Mouse (Mus musculus): ENCODE measurements around the gene Commd2. TPM values are rescaled to one million over a fixed set of nuclear protein-coding genes. Genes with fewer than 3 reads are reported as not detected.

Gene Commd2
- 21.8 and 22.4 TPM in 2 replicates for polyA plus RNA-seq (2012; rRNA removed)

- under 1% methylated on average over 42 of the region's 42 CpGs for WGBS
- peak; percentile 62 for DNase-seq (ENCODE audit: low read depth, low spot score)
Observed at GRCm38 (mm10) chr3:57651231-57651864, at the start of gene Commd2. Gene Commd2 (minus strand): TSS chr3:57651715.

GRCm38 (mm10) chr3:57696779-57697178, 45.3 kb upstream of the Commd2 start:
- WGBS: 77% methylated on average over 9 of the region's 9 CpGs
- no peak for DNase-seq (ENCODE audit: low read depth, low spot score)

GRCm38 (mm10) chr3:57696249-57696648, 44.7 kb upstream of the Commd2 start:
- no peak for DNase-seq (ENCODE audit: low read depth, low spot score)
- WGBS: 72% methylated on average over 4 of the region's 4 CpGs

GRCm38 (mm10) chr3:57692719-57693118, 41.2 kb upstream of the Commd2 start, which contains the start of gene Ankub1:
Gene Ankub1 (minus strand): TSS chr3:57692799.
- DNase-seq (ENCODE audit: low read depth, low spot score): no peak
- WGBS: 36% methylated on average over 2 of the region's 2 CpGs

GRCm38 (mm10) chr3:57691772-57692171, 40.3 kb upstream of the Commd2 start:
- DNase-seq (ENCODE audit: low read depth, low spot score): no peak
- 70% methylated on average over 4 of the region's 4 CpGs for WGBS

- DNase-seq (ENCODE audit: low read depth, low spot score): no peak
Observed at GRCm38 (mm10) chr3:57677786-57678185, 26.3 kb upstream of the Commd2 start.

- 64% methylated on average over 2 of the region's 2 CpGs for WGBS
Observed at GRCm38 (mm10) chr3:57674075-57674474, 22.6 kb upstream of the Commd2 start.

GRCm38 (mm10) chr3:57673586-57673985, 22.1 kb upstream of the Commd2 start:
- 67% methylated on average over 4 of the region's 4 CpGs for WGBS
- DNase-seq (ENCODE audit: low read depth, low spot score): no peak

More at GRCm38 (mm10) chr3:57674075-57674474, 22.6 kb upstream of the Commd2 start:
- no peak for DNase-seq (ENCODE audit: low read depth, low spot score)

- DNase-seq (ENCODE audit: low read depth, low spot score): peak; percentile 76
- 14% methylated on average over 14 of the region's 14 CpGs for WGBS
Observed at GRCm38 (mm10) chr3:57667054-57667723, 15.7 kb upstream of the Commd2 start.

GRCm38 (mm10) chr3:57665880-57666279, 14.4 kb upstream of the Commd2 start:
- WGBS: 87% methylated on average over 5 of the region's 5 CpGs
- DNase-seq (ENCODE audit: low read depth, low spot score): no peak

GRCm38 (mm10) chr3:57664682-57665081, 13.2 kb upstream of the Commd2 start:
- WGBS: 46% methylated on average over 10 of the region's 10 CpGs
- no peak for DNase-seq (ENCODE audit: low read depth, low spot score)

GRCm38 (mm10) chr3:57663731-57664130, 12.2 kb upstream of the Commd2 start:
- 16% methylated on average over 6 of the region's 6 CpGs for WGBS
- peak; percentile 45 for DNase-seq (ENCODE audit: low read depth, low spot score)

GRCm38 (mm10) chr3:57658608-57659007, 7.1 kb upstream of the Commd2 start:
- 68% methylated on average over 6 of the region's 6 CpGs for WGBS
- DNase-seq (ENCODE audit: low read depth, low spot score): no peak

- 80% methylated on average over 3 of the region's 3 CpGs for WGBS
- no peak for DNase-seq (ENCODE audit: low read depth, low spot score)
Observed at GRCm38 (mm10) chr3:57653646-57654045, 2.1 kb upstream of the Commd2 start.

GRCm38 (mm10) chr3:57652485-57652884, 970 bp upstream of the Commd2 start:
- 76% methylated on average over 3 of the region's 3 CpGs for WGBS
- DNase-seq (ENCODE audit: low read depth, low spot score): no peak

GRCm38 (mm10) chr3:57651865-57652259, 347 bp upstream of the Commd2 start:
- DNase-seq (ENCODE audit: low read depth, low spot score): no peak
- 50% methylated on average over 3 of the region's 3 CpGs for WGBS

- no peak for DNase-seq (ENCODE audit: low read depth, low spot score)
- 97% methylated on average over 6 of the region's 6 CpGs for WGBS
Observed at GRCm38 (mm10) chr3:57643191-57643590, 8.3 kb downstream of the Commd2 start.

- no peak for DNase-seq (ENCODE audit: low read depth, low spot score)
- 47% methylated on average over 6 of the region's 6 CpGs for WGBS
Observed at GRCm38 (mm10) chr3:57637596-57637995, 13.9 kb downstream of the Commd2 start.

GRCm38 (mm10) chr3:57634763-57635487, 16.6 kb downstream of the Commd2 start:
- DNase-seq (ENCODE audit: low read depth, low spot score): no peak

GRCm38 (mm10) chr3:57626954-57627513, 24.5 kb downstream of the Commd2 start:
- no peak for DNase-seq (ENCODE audit: low read depth, low spot score)
- 47% methylated on average over 11 of the region's 11 CpGs for WGBS

More at GRCm38 (mm10) chr3:57634763-57635487, 16.6 kb downstream of the Commd2 start:
- WGBS: 78% methylated on average over 3 of the region's 3 CpGs
